Comparison of ENCODE assay signal across 9 mouse cellular contexts in genomic region chr7:70349981-70350670, GRCm38 (mm10). TPM values are rescaled to one million over a fixed set of nuclear protein-coding genes. Genes with fewer than 3 reads are reported as not detected.
A peak's percentile ranks its signal among the peaks of the same experiment; 100 is the strongest.
DNase-seq lines count a peak whose midpoint lies in the region; ATAC-seq lines count a peak whose summit lies in the region.
"Had no signal": no experiment of that assay in that cellular context is flagged by ENCODE, and none has a peak within 500 bp of the region (broad histone marks: within the 10 kb centered on the region; RNA-seq: fewer than 3 reads in every experiment).

No protein-coding gene starts in this region.

- peak overlapping the region; percentile 58; the same call in 1 of the 2 replicates for H3K9ac ChIP-seq in liver, embryonic 13.5 days

- no peak overlapping the region for H3K27ac ChIP-seq in liver, embryonic 13.5 days

- WGBS in liver, embryonic 13.5 days (ENCODE audit: insufficient replicate concordance), result 6% methylated on average over 20 of the region's 20 CpGs

- H3K4me1 ChIP-seq in liver, embryonic 13.5 days (replicated peaks), result peaks cover 5% of the 10 kb centered on the region

- no peaks in the 10 kb centered on the region for H3K9me3 ChIP-seq in liver, embryonic 13.5 days (replicated peaks)

- DNase-seq in adrenal gland, adult 2 months, result peak; percentile 41
- no peak for DNase-seq in adrenal gland, adult 8-10 months
- DNase-seq in urinary bladder, adult 2 months (ENCODE audit: low spot score), result peak; percentile 34
- DNase-seq in urinary bladder, postnatal 14 days (ENCODE audit: low spot score), result no peak
- no peak for DNase-seq in liver, embryonic 13.5 days
- DNase-seq in frontal cortex, postnatal 36 days (ENCODE audit: low spot score in 2 of 2), result no peak
- DNase-seq in cerebellum, adult 11 months, result no peak
- DNase-seq in spleen, adult 12 weeks (ENCODE audit: low spot score), result no peak

- no peak for ATAC-seq in liver, embryonic 13.5 days (ENCODE audit: low read depth)

- H3K4me2 ChIP-seq in liver, embryonic 13.5 days, result peak overlapping the region; percentile 49

- no peaks in the 10 kb centered on the region for H3K36me3 ChIP-seq in liver, embryonic 13.5 days

- H3K27me3 ChIP-seq in liver, embryonic 13.5 days, result peaks cover 80% of the 10 kb centered on the region

- peak overlapping the region; percentile 49 for H3K4me3 ChIP-seq in liver, embryonic 13.5 days (replicated peaks)

RNA-seq across cellular contexts. Expression of gene Nr2f2, which starts 16.4 kb away (rescaled TPM):
- total RNA-seq in adrenal gland, adult 2 months (2021), result 100 to 1,000 TPM; 109 to 132 TPM
- polyA plus RNA-seq in adrenal gland, adult 2 months (2012; rRNA removed), result 401 and 472 TPM in 2 replicates
- total RNA-seq in adrenal gland, adult 8-10 months (2022), result 100 to 1,000 TPM; 108 to 141 (median 120) TPM
- 118 and 128 TPM in 2 replicates for polyA plus RNA-seq in urinary bladder, adult 2 months (2012; rRNA removed)
- polyA plus RNA-seq in liver, embryonic 13.5 days (2015; fragmentation: Nextera tagmentation; extraction: Ambion mirVana), result 10.2 and 11.9 TPM in 2 replicates
- total RNA-seq: neutrophil, adult 5-6 weeks had no signal

Comparison
In these comparisons a context has a peak if more than half of its experiments do, and no peak if none do; other contexts are left out.
1. DNase-seq: peak in adrenal gland, adult 2 months (single experiment) and urinary bladder, adult 2 months (single experiment); none in adrenal gland, adult 8-10 months (single experiment), urinary bladder, postnatal 14 days (single experiment), liver, embryonic 13.5 days (single experiment), frontal cortex, postnatal 36 days (0 of 2), cerebellum, adult 11 months (single experiment) and spleen, adult 12 weeks (single experiment).